Mouse (Mus musculus) left cerebral cortex, postnatal 4 days (tissue): ENCODE results near the gene Ecm1. TPM values are rescaled to one million over a fixed set of nuclear protein-coding genes. Genes with fewer than 3 reads are reported as not detected.

Experiments used
- DNase-seq: peaks from one replicate; pipeline ENCODE4 v3.0.0-alpha.2; 2022
- intact Hi-C: fragments of 180-260 bp; cut with DNase I; formaldehyde crosslinking; loops from one replicate; pipeline ENCODE4 v1.15.1; 2025
- total RNA-seq, 2 experiments: library from RNA; stranded (reverse); gene quantifications; 2 replicates each; pipeline ENCODE4 v1.2.3; 2021

Gene Ecm1
- total RNA-seq, 2 experiments from 2014 or later = 10.9 to 11.3 TPM

GRCm38 (mm10) chr3:95730431-95730830 lies 8.9 kb downstream of the Ecm1 start:
- intact Hi-C loops = no loop called here

GRCm38 (mm10) chr3:95728906-95729305 lies 10.5 kb downstream of the Ecm1 start:
- DNase-seq = no peak
- intact Hi-C loops = no loop called here

More at GRCm38 (mm10) chr3:95730431-95730830, 8.9 kb downstream of the Ecm1 start:
- no peak for DNase-seq

- DNase-seq = no peak
These were observed 12.5 kb downstream of the Ecm1 start for GRCm38 (mm10) chr3:95726696-95727358.

GRCm38 (mm10) chr3:95725863-95726262 lies 13.5 kb downstream of the Ecm1 start:
- intact Hi-C loops = no loop called here
- DNase-seq = no peak

More at GRCm38 (mm10) chr3:95726696-95727358, 12.5 kb downstream of the Ecm1 start:
- intact Hi-C loops = no loop called here

GRCm38 (mm10) chr3:95722386-95722785 lies 17.0 kb downstream of the Ecm1 start:
- no peak for DNase-seq
- intact Hi-C loops = no loop called here

GRCm38 (mm10) chr3:95718153-95718552 lies 21.2 kb downstream of the Ecm1 start:
- no peak for DNase-seq
- intact Hi-C loops = no loop called here

- intact Hi-C loops = no loop called here
- DNase-seq = no peak
These were observed 23.3 kb downstream of the Ecm1 start for GRCm38 (mm10) chr3:95716075-95716474.

- intact Hi-C loops = no loop called here
- DNase-seq = no peak
These were observed 29.4 kb downstream of the Ecm1 start for GRCm38 (mm10) chr3:95709967-95710366.

DNA sequence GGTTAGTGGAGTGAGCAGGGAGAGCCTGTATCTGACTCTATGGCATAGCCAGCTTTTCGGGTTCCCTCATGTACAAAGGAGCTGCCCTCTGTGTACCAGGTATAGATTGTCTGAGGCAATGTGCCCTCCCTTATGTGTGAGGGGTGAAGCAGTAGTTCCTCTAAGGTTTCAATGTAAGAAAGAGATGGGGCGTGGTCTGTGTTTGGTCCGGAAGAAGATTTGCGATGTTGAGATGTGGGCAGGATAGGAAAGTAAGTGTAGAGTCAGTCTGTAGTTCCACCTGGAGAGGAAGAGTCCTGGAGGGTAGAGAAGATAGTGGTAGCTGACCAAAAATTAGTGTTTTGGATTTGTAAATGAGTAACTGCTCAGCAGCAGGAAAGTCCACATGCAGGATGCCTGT lies 30.3 kb downstream of the Ecm1 start:
- no peak for DNase-seq
- intact Hi-C loops = no loop called here

- intact Hi-C loops = no loop called here
- no peak for DNase-seq
These were observed 31.9 kb downstream of the Ecm1 start for GRCm38 (mm10) chr3:95707497-95707896.

GRCm38 (mm10) chr3:95706273-95706672 lies 33.1 kb downstream of the Ecm1 start:
- DNase-seq = no peak
- intact Hi-C loops = no loop called here

DNA sequence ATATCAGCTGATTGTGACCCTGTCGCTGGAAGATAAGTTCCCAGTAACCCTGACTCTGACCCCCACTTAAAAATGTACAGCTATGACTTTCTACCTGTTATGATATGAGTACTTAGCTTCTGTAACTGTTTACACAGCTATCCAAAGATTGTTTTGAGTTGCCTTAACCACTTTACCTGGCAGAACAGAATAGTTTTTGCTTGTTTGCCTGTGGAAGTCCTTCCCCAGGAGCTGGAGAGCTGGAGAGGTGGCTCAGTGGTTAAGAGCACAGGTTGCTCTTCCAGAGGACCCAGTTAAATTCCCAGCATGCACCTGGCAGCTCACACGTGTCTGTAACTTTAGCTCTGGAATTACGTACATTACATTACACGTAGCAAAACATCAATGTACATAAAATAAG lies 34.8 kb downstream of the Ecm1 start:
- no peak for DNase-seq
- intact Hi-C loops = no loop called here

- intact Hi-C loops = no loop called here
- DNase-seq = no peak
These were observed 36.1 kb downstream of the Ecm1 start for GRCm38 (mm10) chr3:95703276-95703675.

DNA sequence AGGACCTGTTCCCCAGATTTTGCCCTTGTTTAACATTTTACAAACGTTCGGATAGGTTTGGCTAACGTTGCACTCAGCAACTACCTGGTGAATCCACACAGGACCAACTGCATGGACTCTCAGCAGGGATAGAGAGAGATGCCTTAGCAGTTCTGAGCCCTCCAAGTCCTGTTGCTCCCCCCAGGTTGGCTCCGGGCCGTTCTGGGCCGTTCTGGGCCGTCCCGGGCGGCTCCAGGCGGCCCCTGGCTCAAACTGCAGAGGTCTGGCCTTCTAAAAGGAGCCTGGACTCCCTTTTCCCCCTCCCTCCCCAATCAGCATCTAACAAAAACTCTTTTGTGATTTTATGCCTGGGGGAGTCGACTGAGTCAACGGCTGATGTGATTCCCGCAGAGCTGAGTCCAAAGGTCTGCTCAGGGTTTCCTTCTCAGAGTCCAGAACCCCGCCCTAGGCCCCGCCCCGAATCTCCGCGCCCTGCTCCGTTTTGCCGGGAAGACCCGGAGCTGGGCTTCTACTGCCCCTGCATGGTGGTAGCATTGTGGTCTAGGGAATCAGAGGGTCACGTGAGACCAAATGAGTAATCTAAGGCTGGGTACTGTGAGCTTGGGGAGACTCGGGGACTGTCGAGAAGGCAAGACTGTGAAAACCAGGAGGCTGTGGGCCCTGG lies 37.4 kb downstream of the Ecm1 start:
- intact Hi-C loops = no loop called here
- peak; percentile 72 for DNase-seq

DNA sequence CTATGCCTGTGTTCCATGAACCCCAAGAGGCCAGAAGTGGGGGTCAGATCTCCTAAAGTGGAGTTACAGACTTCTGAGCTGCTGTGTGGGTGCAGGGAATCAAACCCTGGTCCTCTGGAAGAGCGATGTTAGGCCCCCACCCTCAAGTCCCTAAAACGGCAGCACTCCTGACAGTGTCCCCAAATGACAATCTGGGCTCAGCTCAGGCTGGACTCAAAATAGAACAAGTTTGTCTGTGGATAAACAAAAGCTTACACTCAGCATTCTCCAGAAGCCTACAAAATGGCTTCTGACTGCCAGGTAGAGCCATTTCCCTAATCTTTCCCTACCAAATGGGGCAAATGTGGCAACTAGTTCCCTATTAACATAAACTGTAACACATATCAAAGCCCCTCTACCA lies 38.3 kb downstream of the Ecm1 start:
- intact Hi-C loops = no loop called here
- DNase-seq = no peak

DNA sequence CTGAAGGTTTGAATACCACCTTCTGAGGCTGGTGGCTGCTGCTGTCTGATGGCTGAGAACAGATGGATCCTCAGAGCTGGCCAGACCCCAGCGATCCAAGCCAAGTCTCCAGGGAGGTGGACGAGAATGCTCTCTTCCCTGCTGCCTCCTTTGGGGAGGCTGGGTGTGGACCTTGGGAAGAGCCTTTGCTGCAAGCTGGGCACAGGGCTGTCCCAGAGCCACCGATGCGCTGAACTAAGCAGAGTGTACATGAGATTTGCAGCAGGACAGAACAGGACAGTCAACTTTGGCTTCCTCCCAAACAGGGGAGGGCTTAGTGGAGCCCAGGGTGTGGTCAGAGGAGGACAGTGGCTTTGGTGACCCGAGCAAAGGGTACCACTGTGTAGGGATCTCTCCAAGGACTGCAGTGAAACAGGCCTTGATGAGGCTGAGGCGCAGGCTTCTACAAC lies 39.1 kb downstream of the Ecm1 start:
- DNase-seq = peak; percentile 58
- intact Hi-C loops = no loop called here

DNA sequence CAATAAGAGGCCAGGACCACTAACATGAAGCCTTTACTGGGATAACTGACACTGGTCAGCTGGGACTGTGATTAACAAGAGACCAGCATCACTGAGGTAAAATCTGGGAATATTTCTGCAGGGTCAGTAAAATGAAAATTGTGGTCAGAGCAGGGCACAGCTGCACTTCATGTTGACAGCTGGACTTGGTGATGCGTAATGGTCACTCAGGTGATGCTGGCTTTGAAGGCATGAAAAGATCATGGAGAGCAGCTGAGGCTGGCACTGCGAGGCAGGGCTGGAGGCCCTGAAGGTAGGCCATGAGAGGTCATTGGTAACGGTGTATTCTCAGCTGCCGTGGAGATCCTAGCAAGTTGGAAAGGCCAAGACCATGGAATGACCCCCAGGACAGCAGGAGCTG lies 41.1 kb downstream of the Ecm1 start:
- intact Hi-C loops = no loop called here
- no peak for DNase-seq

GRCm38 (mm10) chr3:95696360-95696759 lies 43.0 kb downstream of the Ecm1 start:
- DNase-seq = no peak
- intact Hi-C loops = no loop called here

- no peak for DNase-seq
- intact Hi-C loops = no loop called here
These were observed 43.6 kb downstream of the Ecm1 start for GRCm38 (mm10) chr3:95695796-95696195.

GRCm38 (mm10) chr3:95694808-95695703 lies 44.3 kb downstream of the Ecm1 start:
- DNase-seq = no peak
- intact Hi-C loops = no loop called here
